Mouse (Mus musculus): ENCODE measurements around the gene Rnf225.
A peak's percentile ranks its signal among the peaks of the same experiment; 100 is the strongest.

- TF ChIP-seq POLR2A (IDR thresholded peaks at IDR 0.05; ENCODE audit: borderline replicate concordance, control insufficient read depth, low read depth, low read length) (peak; percentile 75; the same call in 1 of the 2 replicates), CTCF (IDR thresholded peaks at IDR 0.05; ENCODE audit: control insufficient read depth, insufficient read depth, low read length) (no peak)
Observed at GRCm38 (mm10) chr7:12965678-12966091, 38.5 kb downstream of the Rnf225 start, which contains the start of gene Zfp324.
